Mouse (Mus musculus) neural tube, embryonic 13.5 days (tissue): ENCODE data around the gene Ubn1. TPM values are rescaled to one million over a fixed set of nuclear protein-coding genes. Genes with fewer than 3 reads are reported as not detected.

Source experiments
- ATAC-seq: fragments of 200-750 bp; cut with Nextera tagmentation; 2 replicates; pipeline ENCODE4 v1.8.0; 2017; ENCODE audit warnings: low read depth, mild to moderate bottlenecking, moderate TSS enrichment, moderate library complexity
- H3K27ac ChIP-seq: fragments of 300-500 bp; sonication (generic); replicated peaks from 2 replicates; pipeline ENCODE4 v1.5.1; 2015; ENCODE audit warnings: moderate library complexity, mild to moderate bottlenecking, inconsistent platforms
- H3K27me3 ChIP-seq: fragments of 300-500 bp; sonication (generic); 2 replicates; pipeline ENCODE4 v1.6.1; 2015; ENCODE audit warnings: mild to moderate bottlenecking, inconsistent platforms
- H3K36me3 ChIP-seq: fragments of 300-500 bp; sonication (generic); 2 replicates; pipeline ENCODE4 v1.6.1; 2015; ENCODE audit warnings: mild to moderate bottlenecking, inconsistent platforms
- H3K4me1 ChIP-seq: fragments of 300-500 bp; sonication (generic); replicated peaks from 2 replicates; pipeline ENCODE4 v1.6.1; 2015; ENCODE audit warnings: inconsistent platforms
- H3K4me2 ChIP-seq: fragments of 300-500 bp; sonication (generic); 2 replicates; pipeline ENCODE4 v1.6.1; 2015; ENCODE audit warnings: inconsistent platforms, mild to moderate bottlenecking, moderate library complexity
- H3K4me3 ChIP-seq: fragments of 300-500 bp; sonication (generic); 2 replicates; pipeline ENCODE4 v1.5.1; 2015; ENCODE audit warnings: mild to moderate bottlenecking, inconsistent platforms
- H3K9ac ChIP-seq: fragments of 300-500 bp; sonication (generic); 2 replicates; pipeline ENCODE4 v1.6.1; 2015; ENCODE audit warnings: moderate library complexity, mild to moderate bottlenecking, inconsistent platforms
- H3K9me3 ChIP-seq: fragments of 300-500 bp; sonication (generic); 2 replicates; pipeline ENCODE4 v1.6.1; 2016; ENCODE audit warnings: inconsistent platforms
- WGBS: fragments of 180-500 bp; shearing (Covaris S2); methylation state at CpG from one replicate; pipeline ENCODE4 v1.1.7; 2015; 5-methylcytosine and 5-hydroxymethylcytosine counted together
- polyA plus RNA-seq: library from polyadenylated mRNA; unstranded; fragments of >200 nt; fragmentation: Nextera tagmentation; extraction: Ambion mirVana; gene quantifications from 2 replicates; pipeline ENCODE4 v1.2.1, GENCODE M21; 2015

Ubn1 gene
- polyA plus RNA-seq, 1 experiment from 2014 or later = 16.0 TPM

GRCm38 (mm10) chr16:5029847-5030246 lies 20.0 kb upstream of the Ubn1 start:
- Histone ChIP-seq H3K4me3 (no peak overlapping the region), H3K27ac (no peak overlapping the region), H3K4me1 (no peaks in the 10 kb centered on the region), H3K27me3 (no peaks in the 10 kb centered on the region), H3K9me3 (no peaks in the 10 kb centered on the region), H3K4me2 (no peak overlapping the region), H3K36me3 (peaks cover 99% of the 10 kb centered on the region), H3K9ac (no peak overlapping the region)
- 68% methylated on average over 2 of the region's 2 CpGs for WGBS
- no peak for ATAC-seq

GRCm38 (mm10) chr16:5035591-5035990 lies 14.3 kb upstream of the Ubn1 start:
- Histone ChIP-seq H3K27me3 (no peaks in the 10 kb centered on the region), H3K9me3 (no peaks in the 10 kb centered on the region), H3K36me3 (peaks cover 97% of the 10 kb centered on the region), H3K4me3 (no peak overlapping the region), H3K9ac (no peak overlapping the region), H3K27ac (no peak overlapping the region), H3K4me1 (no peaks in the 10 kb centered on the region), H3K4me2 (no peak overlapping the region)
- 97% methylated on average over 3 of the region's 3 CpGs for WGBS
- ATAC-seq = no peak

GRCm38 (mm10) chr16:5036649-5037234 lies 13.1 kb upstream of the Ubn1 start:
- no peak overlapping the region for H3K9ac ChIP-seq
- ATAC-seq = no peak
- no peak overlapping the region for H3K4me2 ChIP-seq
- H3K27ac ChIP-seq = no peak overlapping the region
- H3K27me3 ChIP-seq = no peaks in the 10 kb centered on the region
- H3K4me3 ChIP-seq = no peak overlapping the region
- peaks cover 97% of the 10 kb centered on the region for H3K36me3 ChIP-seq
- no peaks in the 10 kb centered on the region for H3K9me3 ChIP-seq
- H3K4me1 ChIP-seq = no peaks in the 10 kb centered on the region
- WGBS = 74% methylated on average over 5 of the region's 5 CpGs

GRCm38 (mm10) chr16:5045322-5045721 lies 4.5 kb upstream of the Ubn1 start:
- no peak for ATAC-seq
- no peaks in the 10 kb centered on the region for H3K9me3 ChIP-seq
- no peak overlapping the region for H3K9ac ChIP-seq
- H3K4me1 ChIP-seq = peaks cover 21% of the 10 kb centered on the region
- 93% methylated on average over 3 of the region's 3 CpGs for WGBS
- H3K27ac ChIP-seq = no peak overlapping the region
- no peak overlapping the region for H3K4me2 ChIP-seq
- H3K36me3 ChIP-seq = peaks cover 70% of the 10 kb centered on the region
- H3K27me3 ChIP-seq = no peaks in the 10 kb centered on the region
- H3K4me3 ChIP-seq = no peak overlapping the region

GRCm38 (mm10) chr16:5049182-5049773 lies 579 bp upstream of the Ubn1 start:
- H3K9ac ChIP-seq = peak overlapping the region; percentile 95
- H3K27me3 ChIP-seq = no peaks in the 10 kb centered on the region
- H3K36me3 ChIP-seq = peaks cover 41% of the 10 kb centered on the region
- WGBS = under 1% methylated on average over 38 of the region's 38 CpGs
- no peaks in the 10 kb centered on the region for H3K9me3 ChIP-seq
- peak overlapping the region; percentile 92 for H3K27ac ChIP-seq
- peak overlapping the region; percentile 98 for H3K4me2 ChIP-seq
- H3K4me3 ChIP-seq = peak overlapping the region; percentile 99
- H3K4me1 ChIP-seq = peaks cover 43% of the 10 kb centered on the region
- ATAC-seq = peak; percentile 73

GRCm38 (mm10) chr16:5050251-5051110 lies 624 bp downstream of the Ubn1 start:
- ATAC-seq = peak; percentile 81
- peaks cover 36% of the 10 kb centered on the region for H3K36me3 ChIP-seq
- no peaks in the 10 kb centered on the region for H3K9me3 ChIP-seq
- WGBS = under 1% methylated on average over 78 of the region's 78 CpGs
- H3K4me2 ChIP-seq = peak overlapping the region; percentile 93
- peak overlapping the region; percentile 99 for H3K4me3 ChIP-seq
- H3K9ac ChIP-seq = peak overlapping the region; percentile 88
- H3K27ac ChIP-seq = peak overlapping the region; percentile 97
- peaks cover 43% of the 10 kb centered on the region for H3K4me1 ChIP-seq
- no peaks in the 10 kb centered on the region for H3K27me3 ChIP-seq

- peaks cover 68% of the 10 kb centered on the region for H3K36me3 ChIP-seq
- no peak overlapping the region for H3K4me3 ChIP-seq
- H3K4me2 ChIP-seq = no peak overlapping the region
- no peaks in the 10 kb centered on the region for H3K27me3 ChIP-seq
- ATAC-seq = no peak
- WGBS = 87% methylated on average over 1 of the region's 1 CpGs
- no peak overlapping the region for H3K27ac ChIP-seq
- H3K9me3 ChIP-seq = no peaks in the 10 kb centered on the region
- 0 out of 2 replicates have a peak, but pooled peaks cover 4% of the 10 kb centered on the region for H3K4me1 ChIP-seq
- no peak overlapping the region for H3K9ac ChIP-seq
Measured at GRCm38 (mm10) chr16:5058114-5058513, 8.3 kb downstream of the Ubn1 start.

GRCm38 (mm10) chr16:5063472-5063871 lies 13.6 kb downstream of the Ubn1 start:
- peaks cover 79% of the 10 kb centered on the region for H3K36me3 ChIP-seq
- no peak overlapping the region for H3K4me2 ChIP-seq
- no peak overlapping the region for H3K27ac ChIP-seq
- ATAC-seq = no peak
- no peaks in the 10 kb centered on the region for H3K9me3 ChIP-seq
- H3K4me1 ChIP-seq = 0 out of 2 replicates have a peak, but pooled peaks cover 4% of the 10 kb centered on the region
- no peak overlapping the region for H3K9ac ChIP-seq
- no peaks in the 10 kb centered on the region for H3K27me3 ChIP-seq
- 96% methylated on average over 4 of the region's 4 CpGs for WGBS
- H3K4me3 ChIP-seq = no peak overlapping the region

GRCm38 (mm10) chr16:5070321-5070720 lies 20.5 kb downstream of the Ubn1 start:
- Histone ChIP-seq H3K9me3 (no peaks in the 10 kb centered on the region), H3K4me3 (no peak overlapping the region), H3K4me1 (no peaks in the 10 kb centered on the region), H3K9ac (no peak overlapping the region), H3K27ac (no peak overlapping the region), H3K36me3 (peaks cover 88% of the 10 kb centered on the region), H3K27me3 (no peaks in the 10 kb centered on the region), H3K4me2 (no peak overlapping the region)
- ATAC-seq = no peak
- WGBS = 92% methylated on average over 3 of the region's 3 CpGs

GRCm38 (mm10) chr16:5071974-5072373 lies 22.1 kb downstream of the Ubn1 start:
- no peak for ATAC-seq
- no peak overlapping the region for H3K4me3 ChIP-seq
- 95% methylated on average over 7 of the region's 7 CpGs for WGBS

GRCm38 (mm10) chr16:5074341-5074740 lies 24.5 kb downstream of the Ubn1 start:
- Histone ChIP-seq H3K9me3 (no peaks in the 10 kb centered on the region), H3K4me1 (no peaks in the 10 kb centered on the region), H3K36me3 (peaks cover 95% of the 10 kb centered on the region), H3K4me2 (no peak overlapping the region), H3K4me3 (no peak overlapping the region), H3K27ac (no peak overlapping the region), H3K9ac (no peak overlapping the region), H3K27me3 (no peaks in the 10 kb centered on the region)
- no peak for ATAC-seq
- WGBS = 99% methylated on average over 5 of the region's 5 CpGs

More at GRCm38 (mm10) chr16:5071974-5072373, 22.1 kb downstream of the Ubn1 start:
- no peak overlapping the region for H3K27ac ChIP-seq
- H3K9me3 ChIP-seq = no peaks in the 10 kb centered on the region
- peaks cover 93% of the 10 kb centered on the region for H3K36me3 ChIP-seq
- no peaks in the 10 kb centered on the region for H3K4me1 ChIP-seq
- H3K9ac ChIP-seq = no peak overlapping the region
- H3K4me2 ChIP-seq = no peak overlapping the region
- H3K27me3 ChIP-seq = no peaks in the 10 kb centered on the region

- H3K9ac ChIP-seq = no peak overlapping the region
- no peaks in the 10 kb centered on the region for H3K4me1 ChIP-seq
- H3K4me2 ChIP-seq = no peak overlapping the region
- no peak overlapping the region for H3K4me3 ChIP-seq
- 89% methylated on average over 4 of the region's 4 CpGs for WGBS
- H3K27ac ChIP-seq = no peak overlapping the region
- no peak for ATAC-seq
- peaks cover 81% of the 10 kb centered on the region for H3K36me3 ChIP-seq
- H3K9me3 ChIP-seq = no peaks in the 10 kb centered on the region
- H3K27me3 ChIP-seq = no peaks in the 10 kb centered on the region
Measured at GRCm38 (mm10) chr16:5085196-5085595, 35.3 kb downstream of the Ubn1 start.
